Mouse (Mus musculus) layer of hippocampus, adult 8-10 months (tissue): ENCODE data around the gene Casp9. TPM values are rescaled to one million over a fixed set of nuclear protein-coding genes. Genes with fewer than 3 reads are reported as not detected.

Experiments
- DNase-seq, 2 experiments: peaks; one replicate each; pipeline ENCODE4 v3.0.0; 2022; ENCODE audit warnings: low spot score in 2 of 2
- total RNA-seq, 4 experiments: library from RNA; stranded (reverse); gene quantifications; 2 replicates each; pipeline ENCODE4 v1.2.4; 2022

Casp9 gene
- total RNA-seq, 4 experiments from 2014 or later = 22.6 to 26.0 (median 25.6) TPM

DNA sequence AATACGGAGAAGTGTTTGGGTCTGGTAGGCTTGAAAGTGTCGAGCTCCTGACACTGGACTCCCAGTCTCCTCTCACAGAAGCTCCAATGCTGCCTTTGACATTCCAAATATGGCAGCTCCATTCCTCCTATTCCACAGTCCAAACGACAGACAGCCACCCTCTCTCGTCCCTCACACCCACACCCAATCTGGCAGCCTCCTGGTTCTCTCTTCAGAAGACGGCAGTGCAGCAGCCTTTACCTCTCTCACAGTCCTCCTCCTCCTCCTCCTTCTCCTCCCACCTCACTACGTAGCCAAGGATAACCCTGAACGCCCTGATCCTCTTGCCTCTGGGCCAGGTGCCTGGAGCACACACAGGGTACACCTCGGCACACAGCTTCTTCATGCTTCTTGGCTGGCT is 13.6 kb upstream of the Casp9 start:
- DNase-seq = peak; percentile 70 to 78

GRCm38 (mm10) chr4:141781201-141781985 is 12.0 kb upstream of the Casp9 start:
- no peak for DNase-seq

DNA sequence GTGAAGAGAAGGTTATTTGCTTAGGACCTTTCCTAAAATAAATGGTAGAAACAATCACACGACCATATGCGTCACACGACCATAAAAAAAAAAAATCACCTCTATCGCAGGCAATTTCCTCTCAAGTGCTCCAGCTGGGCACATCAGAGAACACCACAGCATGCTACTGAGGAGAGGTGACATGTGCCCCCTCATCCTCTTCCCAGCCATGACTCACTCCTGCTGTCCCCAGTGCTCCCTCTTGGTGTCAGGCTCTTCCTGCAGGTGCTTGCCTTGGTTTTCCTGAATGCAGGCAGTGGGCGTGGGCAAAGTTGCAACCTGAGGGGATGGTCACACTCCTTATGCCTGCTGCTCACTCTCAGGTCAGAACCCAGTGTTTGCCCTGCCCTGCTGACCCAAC is 8.6 kb upstream of the Casp9 start:
- DNase-seq = no peak

DNA sequence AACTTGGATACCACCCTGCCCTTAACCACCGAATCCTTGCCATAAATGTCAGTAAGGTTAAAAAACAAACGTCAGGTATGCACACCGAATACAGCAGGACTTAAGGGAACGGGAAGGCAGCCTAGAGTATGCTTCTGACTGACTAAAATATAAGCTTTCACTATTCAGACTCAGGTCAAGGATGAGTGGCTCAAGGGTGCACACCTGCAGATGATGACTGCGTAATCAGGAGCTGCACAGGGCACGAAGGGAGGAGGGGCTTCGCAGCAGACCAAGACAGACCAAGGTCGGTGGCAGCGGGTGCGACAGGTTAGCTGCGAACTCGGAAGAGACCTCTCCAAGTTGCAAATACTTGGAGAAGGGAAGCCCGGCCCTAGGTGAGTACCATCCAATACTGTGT is 7.3 kb upstream of the Casp9 start:
- DNase-seq = no peak

DNA sequence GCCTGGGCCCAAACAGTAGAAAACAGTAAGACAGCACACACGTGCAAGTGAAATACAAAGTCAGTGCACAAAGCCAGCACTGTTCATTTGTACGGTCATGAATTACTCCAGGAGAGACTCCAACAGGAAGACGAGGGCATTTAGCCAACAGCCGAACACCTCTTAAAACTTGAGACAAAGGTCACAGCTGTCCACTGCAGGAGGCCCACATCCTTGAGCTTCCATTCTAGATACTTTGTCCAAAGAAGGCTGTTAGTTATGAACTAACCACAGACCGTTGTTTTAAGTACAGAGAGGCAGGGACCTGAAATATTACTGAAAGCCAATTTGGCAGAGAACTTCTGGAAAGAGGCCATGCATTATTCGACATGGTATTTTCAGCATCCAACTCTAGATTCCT is 6.4 kb upstream of the Casp9 start:
- no peak for DNase-seq

- no peak for DNase-seq
These were observed 6.0 kb upstream of the Casp9 start for GRCm38 (mm10) chr4:141787462-141787861.

DNA sequence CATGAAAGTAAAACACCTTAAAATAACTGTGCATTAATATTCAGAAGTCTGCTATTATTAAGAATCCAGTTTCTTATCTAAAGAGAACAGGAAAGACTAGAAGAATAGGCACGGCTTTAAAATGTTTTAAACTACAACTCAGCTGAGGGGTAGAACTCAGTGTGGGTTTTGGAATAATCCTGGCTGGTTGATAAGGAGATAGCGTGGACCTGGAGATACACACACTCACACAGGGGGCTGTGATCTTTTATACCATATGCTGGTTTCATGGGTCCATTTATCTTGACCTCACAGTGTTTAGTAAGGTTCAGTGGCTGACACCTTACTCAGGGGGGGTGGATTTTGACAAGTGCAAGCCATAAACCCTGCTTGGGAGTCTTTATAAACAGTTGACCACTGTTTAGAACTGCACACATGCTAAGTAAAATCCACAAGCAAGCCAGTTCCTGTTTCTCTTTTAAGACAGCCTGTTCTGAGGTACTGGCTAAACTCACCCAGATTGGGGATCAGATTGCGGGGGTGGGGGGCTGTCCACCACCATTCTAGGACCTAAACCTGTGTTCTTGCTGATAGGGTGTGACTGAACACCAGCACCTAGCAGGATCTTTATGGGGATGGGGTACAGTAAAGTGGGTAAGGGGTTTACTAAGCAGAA is 3.7 kb upstream of the Casp9 start:
- DNase-seq = no peak

- peak; percentile 98 to 99 for DNase-seq
These were observed 2.9 kb upstream of the Casp9 start, which contains the start of gene Dnajc16 for GRCm38 (mm10) chr4:141790524-141790990. Gene Dnajc16, minus strand, starts transcription at chr4:141790931.

GRCm38 (mm10) chr4:141791486-141791885 is 1.9 kb upstream of the Casp9 start:
- DNase-seq = no peak

- no peak for DNase-seq
These were observed 1.5 kb upstream of the Casp9 start for GRCm38 (mm10) chr4:141791951-141792350.

DNA sequence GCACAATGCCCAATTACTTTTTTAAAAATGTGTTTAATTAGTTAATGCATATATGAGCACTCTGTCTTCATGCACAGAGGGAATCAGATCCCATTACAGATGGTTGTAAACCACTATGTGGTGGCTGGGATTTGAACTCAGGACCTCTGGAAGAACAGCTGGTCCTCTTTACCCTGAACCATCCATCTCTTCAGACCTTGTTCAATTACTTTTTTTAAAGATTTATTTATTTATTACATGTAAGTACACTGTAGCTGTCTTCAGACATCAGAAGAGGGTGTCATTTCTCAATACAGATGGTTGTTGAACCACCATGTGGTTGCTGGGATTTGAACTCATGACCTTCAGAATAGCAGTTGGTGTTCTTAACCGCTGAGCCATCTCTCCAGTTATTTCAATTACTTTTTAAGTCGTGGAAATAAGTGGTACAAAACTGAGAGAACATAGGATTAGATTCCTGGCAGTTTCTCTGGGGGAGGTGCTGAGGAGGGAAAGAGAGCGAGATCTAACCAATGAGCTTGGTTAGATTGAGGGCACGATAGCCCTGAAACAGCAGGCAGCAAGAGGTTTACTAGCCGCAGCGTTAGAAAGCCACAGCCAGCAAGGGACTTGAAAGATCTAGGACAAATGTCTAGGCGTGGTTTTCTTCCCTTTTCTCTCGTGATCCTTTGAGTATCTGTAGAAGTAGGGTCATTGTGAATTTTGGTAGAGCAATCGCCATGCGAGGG is 694 bp upstream of the Casp9 start:
- DNase-seq = no peak

DNA sequence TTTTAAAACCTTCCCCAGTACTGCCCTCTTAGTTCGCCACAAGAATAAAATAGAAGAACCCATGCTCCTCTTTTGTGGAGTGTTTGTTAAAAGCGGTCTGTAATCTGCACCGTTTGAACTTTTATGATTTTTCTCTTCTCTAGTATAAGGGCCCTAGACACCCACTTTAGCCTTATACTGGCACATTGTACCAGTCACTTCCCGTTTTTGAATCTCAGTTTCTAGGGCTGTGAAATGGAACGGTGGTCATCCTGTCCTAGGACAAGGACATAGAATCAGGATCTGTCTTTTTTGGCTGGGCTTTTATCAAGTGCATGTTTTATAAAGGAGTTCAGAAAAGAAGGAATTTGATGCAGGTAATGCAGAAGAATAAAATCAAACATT is 732 bp downstream of the Casp9 start:
- DNase-seq = no peak

- no peak for DNase-seq
These were observed 2.9 kb downstream of the Casp9 start for GRCm38 (mm10) chr4:141796356-141796755.

DNA sequence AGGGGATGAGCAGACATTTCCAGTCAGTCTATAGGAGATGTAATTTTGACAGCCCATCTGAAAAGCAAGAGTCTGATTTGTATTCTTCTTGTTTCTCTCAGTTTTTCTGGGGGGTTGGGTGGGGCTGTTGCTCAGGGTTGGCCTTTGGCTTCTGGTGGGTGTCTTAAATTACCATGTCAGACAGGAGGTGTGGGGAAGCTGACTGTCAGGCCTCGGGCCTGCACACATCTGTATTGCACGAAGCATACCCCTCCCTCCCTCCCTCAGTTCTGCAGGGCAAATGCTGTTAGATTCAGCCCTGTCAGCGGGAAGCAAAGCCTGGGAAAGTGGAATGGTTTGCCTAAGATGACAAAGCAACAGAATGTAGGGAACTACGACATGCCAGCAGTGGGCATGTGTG is 3.5 kb downstream of the Casp9 start:
- DNase-seq = no peak

GRCm38 (mm10) chr4:141797545-141797944 is 4.1 kb downstream of the Casp9 start:
- no peak for DNase-seq

- no peak for DNase-seq
These were observed 10.7 kb downstream of the Casp9 start for GRCm38 (mm10) chr4:141804105-141804504.

DNA sequence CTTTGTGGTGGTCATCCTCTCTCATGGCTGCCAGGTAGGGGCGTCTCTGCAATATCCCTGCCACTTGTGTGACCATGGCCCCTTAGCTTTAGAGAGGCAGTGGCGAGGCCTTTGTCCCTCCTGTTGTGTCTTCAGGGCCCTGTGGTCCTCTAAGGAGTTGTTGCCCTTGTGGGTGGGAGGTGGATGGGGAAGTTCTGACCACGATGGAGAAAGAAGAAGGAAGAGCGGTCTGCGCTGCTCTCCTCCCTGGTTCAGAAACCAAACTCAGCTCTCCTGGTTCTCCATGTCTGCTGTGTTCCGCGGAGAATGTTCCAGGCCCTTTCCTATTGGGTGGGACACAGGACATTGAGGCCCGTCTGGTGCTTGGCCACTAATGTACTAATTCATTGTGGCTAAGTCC is 12.5 kb downstream of the Casp9 start:
- no peak for DNase-seq

GRCm38 (mm10) chr4:141809850-141810464 is 16.5 kb downstream of the Casp9 start:
- DNase-seq = no peak

DNA sequence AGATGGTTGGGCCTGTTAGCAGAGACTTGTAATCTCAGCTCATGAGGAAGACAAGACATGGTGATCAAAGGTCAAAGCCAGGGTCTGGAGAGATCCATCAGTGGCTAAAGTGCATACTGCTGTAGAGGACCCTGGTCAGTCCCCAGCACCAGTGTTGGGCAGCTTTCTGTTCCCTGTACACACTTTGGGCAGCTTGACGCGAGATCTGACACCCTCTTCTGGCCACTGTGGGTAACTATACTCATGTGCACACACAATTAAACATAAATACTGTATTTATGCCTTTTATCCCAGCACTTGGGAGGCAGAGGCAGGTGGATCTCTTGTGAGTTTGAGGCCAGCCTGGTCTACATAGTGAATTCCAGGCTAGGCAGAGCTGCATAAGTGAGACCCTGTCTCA is 17.6 kb downstream of the Casp9 start:
- no peak for DNase-seq

GRCm38 (mm10) chr4:141811375-141811774 is 18.0 kb downstream of the Casp9 start:
- DNase-seq = no peak

DNA sequence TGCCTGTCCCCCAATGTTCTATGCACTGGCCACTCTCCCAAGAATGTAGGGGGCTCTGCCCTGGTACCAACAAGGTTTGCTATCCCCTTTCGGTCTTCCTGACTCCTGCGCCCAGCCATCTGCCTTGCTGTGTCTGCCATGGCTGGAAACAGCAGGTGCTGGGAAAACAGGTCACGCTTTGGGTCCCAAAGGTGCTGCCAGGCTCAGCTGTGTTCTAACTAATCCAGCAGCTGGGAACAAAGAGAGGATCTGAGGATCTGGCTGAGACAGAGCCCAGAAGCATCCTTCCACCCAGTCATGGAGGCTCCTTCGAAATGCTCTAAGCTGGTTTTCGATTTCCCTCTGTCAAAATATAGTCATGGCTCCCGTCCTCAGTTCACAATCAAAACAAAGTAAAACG is 22.9 kb downstream of the Casp9 start:
- no peak for DNase-seq
